Mouse (Mus musculus): ENCODE data around the gene Slit1. TPM values are rescaled to one million over a fixed set of nuclear protein-coding genes. Genes with fewer than 3 reads are reported as not detected.

Slit1 gene
- total RNA-seq, 2 experiments from 2014 or later = 0.05 to 0.40 TPM

GRCm38 (mm10) chr19:41693727-41694126 lies 49.7 kb downstream of the Slit1 start:
- intact Hi-C loops (cut with DNase I) = no loop called here
- no peak for DNase-seq

GRCm38 (mm10) chr19:41690064-41690463 lies 53.4 kb downstream of the Slit1 start:
- DNase-seq = no peak

GRCm38 (mm10) chr19:41688251-41688650 lies 55.2 kb downstream of the Slit1 start:
- no peak for DNase-seq
- intact Hi-C loops (cut with DNase I) = no loop called here

More at GRCm38 (mm10) chr19:41690064-41690463, 53.4 kb downstream of the Slit1 start:
- intact Hi-C loops (cut with DNase I) = no loop called here

- no peak for DNase-seq
- intact Hi-C loops (cut with DNase I) = no loop called here
These were observed 55.6 kb downstream of the Slit1 start for GRCm38 (mm10) chr19:41687836-41688235.

- no peak for DNase-seq
- intact Hi-C loops (cut with DNase I) = no loop called here
These were observed 57.3 kb downstream of the Slit1 start for GRCm38 (mm10) chr19:41686194-41686593.

- no peak for DNase-seq
- intact Hi-C loops (cut with DNase I) = no loop called here
These were observed 57.9 kb downstream of the Slit1 start for GRCm38 (mm10) chr19:41685453-41686086.

GRCm38 (mm10) chr19:41684874-41685273 lies 58.6 kb downstream of the Slit1 start:
- intact Hi-C loops (cut with DNase I) = no loop called here
- DNase-seq = no peak

- DNase-seq = no peak
- intact Hi-C loops (cut with DNase I) = no loop called here
These were observed 59.5 kb downstream of the Slit1 start for GRCm38 (mm10) chr19:41683951-41684350.

- no peak for DNase-seq
- intact Hi-C loops (cut with DNase I) = no loop called here
These were observed 63.2 kb downstream of the Slit1 start for GRCm38 (mm10) chr19:41680267-41680666.

GRCm38 (mm10) chr19:41679028-41679427 lies 64.4 kb downstream of the Slit1 start:
- intact Hi-C loops (cut with DNase I) = no loop called here
- DNase-seq = no peak

- no peak for DNase-seq
- intact Hi-C loops (cut with DNase I) = no loop called here
These were observed 65.9 kb downstream of the Slit1 start for GRCm38 (mm10) chr19:41677575-41677974.

GRCm38 (mm10) chr19:41675583-41675982 lies 67.9 kb downstream of the Slit1 start:
- DNase-seq = peak in 1 of 2 experiments; percentile 34
- intact Hi-C loops (cut with DNase I) = no loop called here

GRCm38 (mm10) chr19:41674366-41674765 lies 69.1 kb downstream of the Slit1 start:
- DNase-seq = no peak
- intact Hi-C loops (cut with DNase I) = no loop called here

- intact Hi-C loops (cut with DNase I) = no loop called here
- no peak for DNase-seq
These were observed 70.6 kb downstream of the Slit1 start for GRCm38 (mm10) chr19:41672836-41673235.

- intact Hi-C loops (cut with DNase I) = no loop called here
These were observed 72.5 kb downstream of the Slit1 start for GRCm38 (mm10) chr19:41670931-41671330.

GRCm38 (mm10) chr19:41670473-41670872 lies 73.0 kb downstream of the Slit1 start:
- intact Hi-C loops (cut with DNase I) = no loop called here
- no peak for DNase-seq

More at GRCm38 (mm10) chr19:41670931-41671330, 72.5 kb downstream of the Slit1 start:
- no peak for DNase-seq

- intact Hi-C loops (cut with DNase I) = no loop called here
- DNase-seq = no peak
These were observed 73.6 kb downstream of the Slit1 start for GRCm38 (mm10) chr19:41669747-41670342.

- no peak for DNase-seq
- intact Hi-C loops (cut with DNase I) = no loop called here
These were observed 75.9 kb downstream of the Slit1 start for GRCm38 (mm10) chr19:41667591-41667990.

- intact Hi-C loops (cut with DNase I) = no loop called here
These were observed 77.5 kb downstream of the Slit1 start for GRCm38 (mm10) chr19:41665941-41666340.

GRCm38 (mm10) chr19:41663506-41664242 lies 79.8 kb downstream of the Slit1 start:
- intact Hi-C loops (cut with DNase I) = no loop called here
- peak in 1 of 2 experiments; percentile 36 for DNase-seq

More at GRCm38 (mm10) chr19:41665941-41666340, 77.5 kb downstream of the Slit1 start:
- DNase-seq = no peak

GRCm38 (mm10) chr19:41661466-41661865 lies 82.0 kb downstream of the Slit1 start:
- DNase-seq = no peak
- intact Hi-C loops (cut with DNase I) = no loop called here

GRCm38 (mm10) chr19:41660999-41661374 lies 82.5 kb downstream of the Slit1 start:
- intact Hi-C loops (cut with DNase I) = no loop called here
- DNase-seq = peak; percentile 25 to 45
